Mouse (Mus musculus): Measurements from ENCODE around the gene Spsb4.

The Spsb4 gene

DNA sequence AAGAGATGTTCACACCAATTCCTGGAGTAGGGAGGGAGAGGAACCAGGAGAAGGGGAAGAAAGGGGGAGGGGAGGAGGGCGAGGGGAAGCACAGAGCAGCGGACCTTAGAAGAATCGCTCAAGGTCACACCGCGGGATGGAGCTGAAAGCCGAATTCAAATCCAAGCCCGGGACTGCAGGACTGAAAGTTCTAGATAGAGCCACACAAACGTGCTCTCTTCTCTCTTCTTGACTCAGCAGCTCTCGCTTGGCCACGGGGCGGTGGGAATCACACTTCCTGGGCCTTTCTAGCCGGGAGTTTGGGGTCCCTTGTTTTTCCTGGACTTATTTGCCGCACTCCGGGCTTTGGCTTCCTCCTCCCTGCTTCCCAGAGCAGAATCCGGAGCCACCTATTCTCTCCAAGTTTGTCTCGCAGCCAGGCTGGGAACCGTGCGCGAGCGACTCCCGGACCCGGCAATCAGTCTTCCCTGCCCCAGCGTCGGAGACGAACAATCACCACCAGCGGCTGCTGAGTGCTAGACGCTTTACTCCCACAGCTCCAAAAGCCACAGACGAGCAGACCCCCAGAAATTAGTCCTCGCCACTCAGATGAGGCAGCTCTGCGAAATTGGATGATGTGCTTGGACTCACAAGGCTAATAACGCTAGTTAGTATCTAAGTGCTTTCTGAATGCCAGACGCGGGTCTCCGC is 1.4 kb downstream of the Spsb4 start:
- DNase-seq (ENCODE audit: low read depth, low spot score) = no peak

DNA sequence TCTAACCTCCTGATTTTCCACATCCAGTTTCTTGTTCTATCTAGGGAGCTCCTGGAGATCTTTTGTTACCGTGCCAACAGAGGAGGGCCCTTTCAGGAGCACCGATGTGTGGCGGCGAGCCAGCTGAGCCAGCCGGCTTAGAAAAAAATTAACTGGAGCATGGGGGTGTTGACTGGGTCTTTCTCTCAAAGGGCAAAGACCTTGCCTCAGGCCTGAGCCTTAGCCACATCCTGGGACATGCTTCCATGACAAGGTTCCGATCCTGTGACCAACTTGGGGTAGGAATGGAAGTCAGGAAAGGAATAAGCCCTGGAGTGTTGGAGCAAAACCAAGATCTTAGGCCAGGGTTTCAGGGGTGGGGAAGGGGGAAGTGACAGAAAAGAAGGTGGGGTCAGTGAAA is 2.9 kb downstream of the Spsb4 start:
- DNase-seq (ENCODE audit: low read depth, low spot score) = no peak

DNA sequence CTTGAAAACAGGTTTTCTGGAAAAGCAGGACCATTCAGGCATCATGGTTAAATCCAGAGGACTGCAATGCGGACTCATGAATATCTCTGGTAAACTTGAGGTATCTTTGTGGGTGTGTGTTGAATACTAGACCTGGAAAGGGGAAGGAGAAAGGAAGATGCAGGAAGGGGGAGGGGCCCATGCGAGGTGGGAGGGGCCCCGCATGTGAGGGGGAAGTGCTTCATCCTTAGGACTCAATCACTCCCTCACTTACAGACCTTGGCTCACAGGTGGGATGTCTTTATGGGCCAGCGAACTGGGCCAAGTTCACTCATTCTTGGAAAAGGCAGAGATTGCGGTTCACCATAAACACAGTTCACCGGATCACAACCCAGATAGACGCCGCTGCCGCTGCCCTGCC is 4.9 kb downstream of the Spsb4 start:
- DNase-seq (ENCODE audit: low read depth, low spot score) = no peak

DNA sequence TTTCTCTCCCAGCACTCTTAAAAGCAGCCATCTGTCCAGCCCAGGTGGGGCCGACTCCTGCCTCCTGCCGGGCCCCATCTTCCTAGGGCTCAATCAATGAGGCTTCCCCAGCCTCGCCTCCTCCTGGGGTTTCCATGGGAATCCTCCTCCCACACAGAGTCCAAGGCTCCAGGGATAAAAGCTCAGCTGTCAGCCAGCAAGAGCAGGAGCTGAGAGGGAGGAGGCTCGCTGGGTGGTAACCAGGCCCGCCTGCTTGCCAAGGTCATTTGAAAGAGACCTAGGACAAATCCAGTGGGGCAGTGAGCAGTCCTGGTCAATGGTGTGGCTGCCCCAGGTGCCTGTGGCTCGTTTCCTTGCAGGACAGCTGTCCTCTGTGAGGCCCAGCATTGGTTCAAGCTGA is 5.5 kb downstream of the Spsb4 start:
- DNase-seq (ENCODE audit: low read depth, low spot score) = no peak

DNA sequence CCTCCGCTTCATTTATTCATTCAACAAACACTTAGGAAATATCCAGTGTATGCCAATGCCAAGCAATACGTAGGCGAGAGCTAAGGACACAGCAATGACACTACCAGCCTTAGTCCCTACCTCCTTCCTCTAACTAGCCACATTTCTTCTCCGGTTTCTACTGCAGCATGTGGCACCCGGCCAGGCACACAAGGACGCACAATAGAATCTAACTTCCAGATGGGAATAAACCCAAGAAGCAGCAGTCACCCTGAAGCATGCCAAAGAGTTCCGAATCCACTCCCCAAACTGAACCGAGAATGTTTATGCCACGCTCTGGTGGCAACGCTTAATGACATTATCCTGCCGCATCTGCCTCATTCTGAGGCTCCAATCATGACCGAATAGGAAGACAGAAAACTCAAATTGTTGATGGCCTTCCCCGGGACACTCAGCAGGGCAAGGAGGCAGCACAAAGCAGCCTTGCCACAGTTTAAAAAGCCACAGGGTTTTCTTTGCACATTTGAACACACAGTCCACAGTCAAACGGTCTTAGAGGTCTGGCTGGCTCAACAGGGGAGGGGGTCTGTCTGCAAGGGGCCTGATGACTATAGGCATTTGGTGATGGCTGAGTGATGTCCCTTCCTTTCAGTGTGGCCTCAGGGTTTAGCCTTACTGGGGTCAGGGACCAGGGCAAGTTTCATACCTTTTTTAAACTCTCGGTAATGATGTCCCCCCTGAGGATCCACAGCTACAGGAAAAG is 7.0 kb downstream of the Spsb4 start:
- DNase-seq (ENCODE audit: low read depth, low spot score) = no peak

DNA sequence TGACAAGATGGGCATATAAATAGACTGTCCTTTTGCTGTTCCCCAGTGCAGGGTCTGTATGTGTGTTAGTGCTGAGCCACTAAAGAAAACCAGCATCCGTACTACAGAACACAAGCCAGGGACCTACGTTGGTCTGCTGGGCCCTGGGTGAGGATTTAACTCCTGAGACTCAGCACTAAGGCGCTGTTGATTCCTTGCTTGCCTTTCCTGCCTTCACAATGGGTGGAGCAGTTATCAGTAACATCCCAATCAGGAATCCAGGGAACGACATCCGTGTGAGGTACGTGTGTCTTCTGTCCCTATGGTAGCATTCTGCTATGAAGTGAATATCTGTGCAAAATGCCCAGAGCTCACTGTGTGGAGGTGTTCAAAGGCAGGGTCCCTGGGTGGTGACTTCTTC is 8.2 kb downstream of the Spsb4 start:
- DNase-seq (ENCODE audit: low read depth, low spot score) = no peak

DNA sequence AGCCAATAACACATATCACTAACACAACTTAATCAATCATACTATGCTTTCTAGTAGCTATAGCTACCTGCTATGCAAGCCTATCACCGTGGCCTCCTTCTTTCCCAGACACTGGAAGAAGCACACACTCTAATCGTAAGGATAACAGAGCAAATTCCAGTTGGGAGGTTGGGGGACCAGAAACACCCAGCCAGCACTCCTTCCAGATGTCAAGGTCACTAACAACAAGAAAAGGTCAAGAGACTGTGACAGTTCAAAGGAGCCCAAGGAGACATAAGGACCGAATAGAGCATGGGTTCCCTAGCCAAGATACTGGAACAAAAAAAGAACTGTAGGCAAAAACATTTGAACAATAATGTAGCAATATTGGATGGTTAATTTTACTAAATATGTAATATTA is 13.9 kb downstream of the Spsb4 start:
- no peak for DNase-seq (ENCODE audit: low read depth, low spot score)

DNA sequence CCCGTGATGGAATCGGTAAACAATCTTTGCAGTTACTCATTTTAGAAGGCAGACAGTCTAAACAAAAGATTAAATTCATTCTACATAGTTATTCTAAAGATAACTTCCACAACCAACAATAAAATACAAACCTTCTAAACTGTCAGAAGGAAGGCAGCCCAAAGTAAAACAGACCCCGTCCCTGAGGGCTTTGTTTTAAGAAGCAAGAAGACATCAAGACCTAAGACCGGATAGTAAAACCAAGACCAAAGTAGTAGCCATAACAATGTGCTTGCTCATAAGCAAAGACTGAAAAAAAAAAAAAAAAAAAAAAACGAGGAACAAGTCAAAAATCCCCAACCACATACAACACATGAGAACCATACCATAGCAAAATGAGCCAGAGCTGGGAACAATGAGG is 15.5 kb downstream of the Spsb4 start:
- DNase-seq (ENCODE audit: low read depth, low spot score) = no peak

DNA sequence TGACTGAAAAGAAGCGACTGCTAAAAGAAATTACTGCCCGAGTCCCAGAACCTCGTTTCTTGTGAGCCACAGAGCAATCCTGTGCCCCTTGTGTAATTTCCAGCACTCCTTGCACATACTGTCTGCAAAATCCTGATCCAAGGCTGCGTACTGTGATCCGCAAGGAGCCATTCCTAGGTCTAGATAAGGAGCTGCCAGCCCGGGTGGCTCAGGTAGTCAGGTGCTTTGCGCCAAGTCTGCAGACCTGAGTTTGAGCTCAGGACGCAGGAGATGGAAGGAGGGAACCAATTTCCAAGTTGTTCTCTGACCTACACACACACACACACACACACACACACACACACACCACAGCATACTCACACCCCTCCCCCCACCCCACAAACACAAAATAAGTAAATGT is 16.0 kb downstream of the Spsb4 start:
- DNase-seq (ENCODE audit: low read depth, low spot score) = no peak

DNA sequence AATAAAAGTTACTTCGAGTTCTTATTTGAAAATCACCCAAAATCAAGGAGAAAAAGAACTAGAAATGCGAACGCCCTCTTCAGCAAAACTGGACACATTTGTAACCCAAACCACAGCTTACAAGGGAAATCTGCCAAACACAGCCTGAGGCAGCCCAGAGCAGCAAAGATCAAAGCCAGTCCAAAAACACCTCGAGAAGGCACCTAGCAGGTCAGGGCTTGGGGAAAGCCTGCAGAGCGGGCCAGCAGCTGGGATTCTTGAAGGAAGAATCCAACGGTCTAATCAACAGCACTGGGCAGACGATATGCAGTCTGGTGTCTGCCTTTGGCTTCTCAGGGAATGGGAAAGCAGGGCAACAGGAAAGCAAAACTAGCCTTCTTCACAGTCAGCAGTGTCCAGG is 16.6 kb downstream of the Spsb4 start:
- DNase-seq (ENCODE audit: low read depth, low spot score) = no peak

DNA sequence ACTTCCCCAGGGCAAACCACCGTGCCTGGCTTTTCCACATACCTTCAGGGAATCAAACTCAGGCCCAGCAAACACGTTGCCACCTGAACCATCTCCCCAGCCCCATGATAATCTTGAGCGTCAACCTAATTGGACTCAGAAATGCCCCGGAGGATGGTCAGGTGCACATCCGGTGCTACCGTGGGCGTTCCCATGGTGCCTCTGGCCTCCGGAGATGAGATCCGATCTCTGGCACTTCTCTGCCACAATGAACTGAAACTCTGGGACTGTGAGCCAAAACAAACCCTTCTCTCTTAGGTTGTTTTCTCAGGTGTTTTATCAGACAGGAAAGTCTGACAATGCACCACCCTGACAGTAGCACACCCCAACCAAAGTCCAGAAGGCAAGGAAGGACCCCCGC is 17.2 kb downstream of the Spsb4 start:
- DNase-seq (ENCODE audit: low read depth, low spot score) = no peak

DNA sequence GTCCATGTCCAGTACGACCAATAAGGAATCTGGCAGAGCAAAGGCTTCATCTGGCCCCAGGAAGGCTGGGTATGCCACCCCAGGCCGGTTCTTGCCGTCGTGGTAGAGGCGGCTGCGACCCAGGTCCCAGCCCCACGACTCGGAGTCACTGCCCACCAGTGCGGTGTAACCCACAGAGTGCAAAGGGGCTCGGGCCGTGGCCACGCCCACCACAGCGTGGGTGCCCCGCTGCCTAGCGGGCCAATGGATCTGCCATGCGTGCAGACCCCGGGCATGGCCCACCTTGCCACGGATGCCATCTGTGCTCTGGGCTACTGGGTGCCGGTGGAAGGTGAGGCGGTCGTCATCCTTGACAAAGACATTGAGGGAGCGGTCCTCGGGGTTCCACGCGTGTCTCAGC is 22.9 kb downstream of the Spsb4 start:
- no peak for DNase-seq (ENCODE audit: low read depth, low spot score)

DNA sequence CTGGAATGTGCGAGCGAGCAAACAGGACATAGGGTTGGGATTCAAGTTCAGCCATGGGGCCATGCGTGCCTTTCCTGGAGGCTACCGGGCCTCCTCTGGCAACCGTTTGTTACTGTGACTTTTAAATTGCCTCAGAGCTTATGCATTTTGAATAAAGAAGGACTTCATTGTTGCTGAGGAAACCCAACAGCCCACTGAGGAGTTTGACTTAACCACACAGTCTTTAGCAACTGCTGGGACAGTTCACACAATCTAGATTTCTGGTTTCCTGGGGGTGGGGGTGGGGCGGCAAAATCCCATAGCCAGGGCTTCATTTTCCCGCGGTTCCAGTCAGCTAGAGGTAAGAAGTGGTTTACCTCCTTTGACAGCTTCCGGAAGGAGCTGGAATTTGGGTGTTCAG is 23.9 kb downstream of the Spsb4 start:
- DNase-seq (ENCODE audit: low read depth, low spot score) = no peak

DNA sequence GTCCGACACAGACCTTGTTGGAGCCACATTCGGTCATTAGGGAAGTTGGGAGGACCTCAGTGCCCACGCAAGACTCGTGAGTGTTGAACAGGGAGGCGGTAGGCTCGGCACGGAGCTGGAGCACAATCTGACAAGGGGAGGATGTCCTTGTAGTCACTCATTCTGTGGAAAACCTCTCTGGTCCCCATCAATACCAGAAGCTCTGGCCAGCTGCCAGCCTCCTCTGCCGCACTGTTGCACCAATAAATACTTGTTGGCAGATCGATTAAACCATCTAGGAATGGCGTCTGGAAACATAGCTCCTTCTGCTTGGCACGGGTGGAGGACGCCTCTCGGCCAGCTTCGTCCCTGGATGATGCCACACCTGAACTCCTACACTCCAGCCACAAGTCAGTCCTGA is 27.5 kb downstream of the Spsb4 start:
- no peak for DNase-seq (ENCODE audit: low read depth, low spot score)

DNA sequence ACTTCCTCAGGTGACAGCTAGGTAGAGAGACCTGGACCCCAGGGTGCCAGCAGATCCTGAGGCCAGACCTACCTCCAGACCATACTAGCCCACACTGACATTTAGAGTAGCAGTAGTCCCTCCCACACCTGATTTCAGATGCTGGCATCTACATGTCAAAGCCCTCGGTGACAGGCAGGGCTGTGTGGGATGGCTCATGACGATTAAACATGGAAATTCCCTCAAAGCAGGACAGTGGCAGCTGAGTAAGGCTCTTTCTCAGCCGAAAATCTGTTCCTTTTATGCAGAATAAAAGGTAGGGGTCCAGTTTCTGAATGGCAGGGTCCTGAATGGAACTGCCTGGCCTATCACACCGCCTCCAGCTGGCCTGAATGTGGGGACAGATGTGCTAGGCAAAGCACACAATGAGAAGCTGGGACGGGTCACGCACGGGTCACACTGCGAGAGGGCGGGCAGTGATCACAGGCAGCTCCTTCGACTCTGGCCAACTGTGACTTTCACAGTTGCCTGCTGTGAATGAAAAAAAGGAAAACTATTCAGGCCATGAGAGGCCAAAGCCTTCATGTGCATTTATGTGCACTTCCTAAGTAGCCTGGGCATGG is 29.2 kb downstream of the Spsb4 start:
- no peak for DNase-seq (ENCODE audit: low read depth, low spot score)

DNA sequence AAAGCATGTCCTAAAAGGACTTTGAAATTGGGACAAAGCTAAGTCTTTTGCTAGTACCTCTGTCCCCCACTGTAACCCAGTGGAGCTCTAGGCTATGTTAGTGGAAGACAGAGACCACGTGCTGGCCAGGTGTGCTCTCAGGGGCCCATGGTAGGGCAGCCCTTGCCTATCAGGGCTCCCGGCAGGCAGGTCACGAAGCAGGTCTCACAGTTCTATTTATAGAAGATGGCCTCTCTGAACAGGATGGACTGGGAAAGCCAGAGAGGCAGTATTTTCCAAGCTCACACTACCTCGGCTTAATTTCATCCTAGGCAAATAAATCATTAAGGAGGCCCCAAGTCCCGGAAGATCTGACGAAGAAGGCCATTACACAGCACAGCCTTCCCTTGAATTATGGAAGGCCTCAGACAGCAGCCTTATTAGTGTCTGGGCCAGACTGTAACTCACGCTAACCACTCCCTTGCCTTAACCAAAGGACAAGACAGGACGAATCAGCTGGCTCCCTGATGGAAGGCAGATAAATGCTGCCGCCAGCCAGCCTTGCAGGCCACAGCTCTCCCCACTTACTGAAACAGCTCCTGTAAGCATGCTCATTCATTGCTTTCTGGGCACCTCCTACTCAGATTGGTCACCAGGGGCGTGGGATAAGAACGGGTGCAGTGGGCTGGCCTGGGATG is 31.7 kb downstream of the Spsb4 start:
- no peak for DNase-seq (ENCODE audit: low read depth, low spot score)

DNA sequence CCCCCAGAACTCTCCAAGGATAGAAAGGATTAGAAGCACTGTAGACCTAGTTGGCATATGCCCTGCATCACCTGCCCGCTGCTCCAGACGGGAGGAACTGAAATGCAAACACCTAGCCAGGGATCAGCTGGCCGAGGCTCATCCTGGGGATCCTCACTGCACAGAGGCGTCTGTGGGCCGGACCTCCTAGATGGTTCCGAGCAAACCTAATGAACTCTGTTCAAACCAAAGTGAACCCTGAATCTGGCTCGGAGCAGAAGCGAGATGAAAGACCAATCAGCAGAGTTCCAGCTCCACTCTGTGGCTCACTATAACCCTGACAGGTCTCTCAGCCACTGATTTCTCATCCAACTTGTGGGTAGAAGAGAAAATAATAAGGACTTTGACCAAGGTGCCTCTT is 34.6 kb downstream of the Spsb4 start:
- no peak for DNase-seq (ENCODE audit: low read depth, low spot score)

DNA sequence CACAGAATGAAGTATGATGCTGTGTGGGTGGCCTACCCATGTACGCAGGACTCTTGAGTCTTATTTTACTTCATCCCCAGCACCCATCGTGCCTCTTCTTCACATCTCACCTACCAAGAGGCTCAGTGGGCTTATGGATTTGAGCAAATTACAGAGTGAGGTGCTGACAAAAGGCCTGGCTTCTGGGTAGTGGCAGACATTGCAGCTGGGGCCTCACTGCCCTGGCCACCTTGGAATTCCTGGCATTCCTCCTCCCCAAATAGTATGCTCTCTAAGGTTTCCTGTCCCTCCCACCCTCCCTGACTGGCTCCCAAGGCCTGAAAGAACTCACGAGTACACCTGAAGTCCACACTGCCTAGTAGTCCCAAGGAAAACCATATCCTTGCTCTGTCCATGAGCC is 35.7 kb downstream of the Spsb4 start:
- no peak for DNase-seq (ENCODE audit: low read depth, low spot score)

DNA sequence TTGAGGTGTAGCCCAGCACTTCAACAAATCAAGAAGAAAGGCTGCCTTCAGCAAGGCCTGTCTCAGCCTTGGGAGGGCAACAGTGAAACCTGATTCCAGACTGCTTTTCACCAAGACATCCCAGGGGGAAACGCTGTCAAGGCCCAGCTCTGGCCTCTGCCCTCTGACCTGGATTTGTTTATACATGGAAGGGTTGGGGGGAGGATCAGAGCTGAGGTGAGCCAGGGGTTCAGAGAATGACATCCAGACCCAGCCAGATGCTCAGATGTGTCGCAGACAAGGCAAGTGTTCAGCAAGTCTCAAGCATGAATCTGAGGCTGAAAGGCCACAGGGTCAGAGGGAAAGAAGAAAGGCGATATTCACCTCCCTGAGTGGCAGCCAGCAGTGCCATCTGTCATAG is 36.3 kb downstream of the Spsb4 start:
- no peak for DNase-seq (ENCODE audit: low read depth, low spot score)

DNA sequence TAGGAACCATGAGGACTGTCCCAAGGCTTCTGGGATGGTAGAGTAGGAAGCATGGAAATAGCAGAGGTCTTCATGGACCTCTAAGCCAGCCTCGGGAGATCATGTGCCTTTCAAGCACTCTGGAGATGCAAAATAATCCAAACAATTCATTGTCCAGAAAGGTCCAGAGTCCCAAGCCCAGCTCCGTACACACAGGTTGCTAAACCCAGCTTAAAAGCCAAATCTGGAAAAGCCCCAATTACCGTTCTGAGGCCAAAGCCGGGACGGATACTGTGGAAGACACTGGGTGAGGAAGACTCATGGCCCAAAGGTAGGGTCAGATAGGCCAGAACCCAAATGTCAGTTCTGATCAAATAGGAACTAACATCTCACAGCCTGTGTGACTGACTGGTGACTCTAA is 36.8 kb downstream of the Spsb4 start:
- no peak for DNase-seq (ENCODE audit: low read depth, low spot score)

DNA sequence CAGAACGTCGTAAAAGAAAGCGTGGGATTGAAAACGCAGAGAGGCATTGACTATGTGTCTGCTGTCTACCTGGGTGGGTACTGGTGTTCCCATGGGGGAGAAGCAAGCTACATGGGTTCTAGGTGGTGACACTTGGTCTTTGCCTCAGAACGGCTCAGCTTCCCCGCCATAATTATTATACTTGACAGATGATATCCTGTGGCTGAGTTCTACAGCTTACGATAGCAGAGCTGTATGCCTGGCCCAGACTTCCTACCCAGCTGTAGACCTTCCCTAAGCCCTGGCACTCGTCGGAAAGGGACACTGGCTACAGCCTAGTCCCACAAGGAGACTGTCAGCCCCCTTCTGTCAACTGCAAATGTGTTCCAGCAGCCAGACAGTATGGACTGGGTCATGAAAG is 37.5 kb downstream of the Spsb4 start:
- no peak for DNase-seq (ENCODE audit: low read depth, low spot score)

Measured in WW6 (cell line).